Mouse (Mus musculus) liver, embryonic 12.5 days (tissue): ENCODE results near the gene Sox30. TPM values are rescaled to one million over a fixed set of nuclear protein-coding genes. Genes with fewer than 3 reads are reported as not detected.

Experiments used
- ATAC-seq: fragments of 200-750 bp; cut with Nextera tagmentation; 2 replicates; pipeline ENCODE4 v1.8.0; 2017; ENCODE audit warnings: moderate number of reproducible peaks, mild to moderate bottlenecking, moderate library complexity
- H3K27ac ChIP-seq: fragments of 300-500 bp; sonication (generic); 2 replicates; pipeline ENCODE4 v1.5.1; 2016; ENCODE audit warnings: mild to moderate bottlenecking
- H3K27me3 ChIP-seq: fragments of 300-500 bp; sonication (generic); replicated peaks from 2 replicates; pipeline ENCODE4 v1.6.1; 2016; ENCODE audit warnings: mild to moderate bottlenecking, moderate library complexity
- H3K36me3 ChIP-seq: fragments of 300-500 bp; sonication (generic); 2 replicates; pipeline ENCODE4 v1.6.1; 2016; ENCODE audit warnings: mild to moderate bottlenecking, moderate library complexity
- H3K4me1 ChIP-seq: fragments of 300-500 bp; sonication (generic); 2 replicates; pipeline ENCODE4 v1.6.1; 2016
- H3K4me2 ChIP-seq: fragments of 300-500 bp; sonication (generic); 2 replicates; pipeline ENCODE4 v1.6.1; 2016; ENCODE audit warnings: mild to moderate bottlenecking, moderate library complexity
- H3K4me3 ChIP-seq: fragments of 300-500 bp; sonication (generic); 2 replicates; pipeline ENCODE4 v1.5.1; 2016; ENCODE audit warnings: mild to moderate bottlenecking, moderate library complexity
- H3K9ac ChIP-seq: fragments of 300-500 bp; sonication (generic); 2 replicates; pipeline ENCODE4 v1.6.1; 2016; ENCODE audit warnings: mild to moderate bottlenecking, moderate library complexity
- H3K9me3 ChIP-seq: fragments of 300-500 bp; sonication (generic); replicated peaks from 2 replicates; pipeline ENCODE4 v1.6.1; 2016; ENCODE audit warnings: mild to moderate bottlenecking, moderate library complexity
- WGBS: fragments of 180-500 bp; shearing (Covaris S2); methylation state at CpG from one replicate; pipeline ENCODE4 v1.1.7; 2016; ENCODE audit not compliant: insufficient replicate concordance; 5-methylcytosine and 5-hydroxymethylcytosine counted together
- polyA plus RNA-seq: library from polyadenylated mRNA; unstranded; fragments of >200 nt; fragmentation: Nextera tagmentation; extraction: Ambion mirVana; gene quantifications from 2 replicates; pipeline ENCODE4 v1.2.1, GENCODE M21; 2016

Sox30 gene
- 0.06 TPM in 2 replicates for polyA plus RNA-seq

DNA sequence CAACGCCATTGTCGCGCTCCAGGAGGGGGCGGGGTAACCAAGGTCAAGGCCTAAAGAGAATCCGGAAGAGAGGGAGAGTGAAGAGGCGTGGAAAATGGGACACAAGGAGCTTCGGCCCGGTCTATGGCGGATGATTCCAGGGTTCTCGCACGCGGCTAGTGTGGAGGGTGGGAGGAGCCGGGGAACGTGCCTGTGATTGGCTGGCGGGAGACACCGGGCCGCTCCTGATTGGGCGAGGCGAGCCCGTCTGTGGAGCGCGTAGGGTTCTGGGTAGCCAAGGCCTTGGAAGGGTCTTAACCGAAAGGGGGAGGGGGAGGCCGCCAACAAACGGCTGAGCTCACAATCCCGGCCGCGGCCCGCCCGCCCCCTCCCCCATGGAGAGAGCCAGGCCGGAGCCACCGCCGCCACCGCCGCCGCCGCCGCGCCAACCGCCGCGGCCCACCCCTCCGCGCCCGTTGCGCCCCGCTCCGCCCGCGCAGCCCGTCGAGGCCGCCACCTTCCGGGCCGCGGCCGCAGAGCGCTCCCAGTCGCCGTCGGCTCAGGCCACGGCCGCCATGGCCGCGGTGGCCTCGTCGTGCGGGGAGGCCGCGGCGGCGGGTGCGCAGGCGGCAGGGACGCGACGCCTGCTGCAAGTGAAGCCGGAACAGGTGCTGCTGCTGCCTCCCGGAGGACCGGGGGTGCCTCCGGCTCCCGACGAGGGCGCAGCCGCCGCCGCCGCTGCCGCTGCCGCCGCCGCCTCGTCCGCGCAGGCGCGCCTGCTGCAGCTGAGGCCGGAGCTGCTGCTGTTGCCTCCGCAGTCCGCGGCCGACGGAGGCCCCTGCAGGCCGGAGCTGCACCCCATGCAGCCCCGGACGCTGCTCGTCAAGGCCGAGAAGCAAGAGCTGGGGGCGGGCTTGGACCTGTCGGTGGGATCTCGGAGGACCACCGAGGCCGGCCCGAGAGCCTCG lies at the start of gene Sox30:
TSS of gene Sox30 (plus strand) at position 365 of the 947 bp plus-strand sequence.
- Histone ChIP-seq H3K27ac (0 out of 2 replicates have a peak within 1 kb of the TSS, but pooled peaks have one; percentile 2), H3K27me3 (peaks cover 30% of the 10 kb centered on the region), H3K9me3 (peaks cover 4% of the 10 kb centered on the region), H3K9ac (peak within 1 kb of the TSS; percentile 68), H3K4me2 (peak within 1 kb of the TSS; percentile 79), H3K4me3 (peak within 1 kb of the TSS; percentile 63), H3K4me1 (peaks cover 15% of the 10 kb centered on the region), H3K36me3 (no peaks in the 10 kb centered on the region)
- peak; percentile 61 for ATAC-seq
- 11% methylated on average over 86 of the region's 115 CpGs for WGBS

- H3K27ac ChIP-seq: no peak overlapping the region
- H3K4me3 ChIP-seq: no peak overlapping the region
- 0 out of 2 replicates have a peak, but pooled peaks have one; percentile 32 for ATAC-seq
- 83% methylated on average over 10 of the region's 10 CpGs for WGBS
- no peaks in the 10 kb centered on the region for H3K9me3 ChIP-seq
- no peaks in the 10 kb centered on the region for H3K27me3 ChIP-seq
- H3K4me1 ChIP-seq: no peaks in the 10 kb centered on the region
- H3K4me2 ChIP-seq: no peak overlapping the region
- peaks cover 73% of the 10 kb centered on the region for H3K36me3 ChIP-seq
- H3K9ac ChIP-seq: no peak overlapping the region
Observed at GRCm38 (mm10) chr11:45932771-45933170, 47.3 kb upstream of the Sox30 start.

GRCm38 (mm10) chr11:45937478-45937877 lies 42.6 kb upstream of the Sox30 start:
- peaks cover 61% of the 10 kb centered on the region for H3K36me3 ChIP-seq
- H3K27ac ChIP-seq: no peak overlapping the region
- WGBS: 89% methylated on average over 8 of the region's 8 CpGs
- no peak for ATAC-seq
- H3K9ac ChIP-seq: no peak overlapping the region
- no peak overlapping the region for H3K4me3 ChIP-seq
- no peaks in the 10 kb centered on the region for H3K9me3 ChIP-seq
- peaks cover under 1% of the 10 kb centered on the region; the same call in 1 of the 2 replicates for H3K4me1 ChIP-seq
- no peak overlapping the region for H3K4me2 ChIP-seq
- no peaks in the 10 kb centered on the region for H3K27me3 ChIP-seq

GRCm38 (mm10) chr11:45938917-45939316 lies 41.2 kb upstream of the Sox30 start:
- Histone ChIP-seq H3K9me3 (no peaks in the 10 kb centered on the region), H3K9ac (no peak overlapping the region), H3K36me3 (peaks cover 46% of the 10 kb centered on the region), H3K4me3 (no peak overlapping the region), H3K27ac (no peak overlapping the region), H3K27me3 (no peaks in the 10 kb centered on the region), H3K4me2 (no peak overlapping the region), H3K4me1 (peaks cover 14% of the 10 kb centered on the region)
- ATAC-seq: no peak
- 72% methylated on average over 8 of the region's 8 CpGs for WGBS

DNA sequence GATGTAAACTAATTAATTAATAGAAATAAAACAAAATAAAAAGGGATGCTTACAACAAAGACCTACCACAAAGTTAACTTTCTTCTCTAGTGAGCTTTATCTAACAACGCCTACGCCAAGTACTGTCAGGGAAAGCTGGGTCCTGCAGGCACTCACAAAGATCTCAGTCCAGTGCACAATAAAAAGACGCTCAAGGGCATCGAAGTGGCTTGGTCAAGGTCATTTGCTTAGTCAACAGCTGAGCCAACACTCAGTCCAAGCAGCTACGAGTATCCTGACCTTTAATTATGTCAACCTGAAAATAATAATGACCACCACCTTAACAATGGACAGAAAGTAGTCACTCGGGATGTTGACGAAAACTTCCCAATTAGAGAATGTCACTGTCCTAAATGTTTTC lies 37.8 kb upstream of the Sox30 start:
- Histone ChIP-seq H3K9ac (no peak overlapping the region), H3K27me3 (no peaks in the 10 kb centered on the region), H3K36me3 (peaks cover 14% of the 10 kb centered on the region), H3K27ac (no peak overlapping the region), H3K9me3 (no peaks in the 10 kb centered on the region), H3K4me3 (no peak overlapping the region), H3K4me2 (no peak overlapping the region), H3K4me1 (peaks cover 23% of the 10 kb centered on the region)
- ATAC-seq: no peak
- WGBS: 86% methylated on average over 7 of the region's 7 CpGs

DNA sequence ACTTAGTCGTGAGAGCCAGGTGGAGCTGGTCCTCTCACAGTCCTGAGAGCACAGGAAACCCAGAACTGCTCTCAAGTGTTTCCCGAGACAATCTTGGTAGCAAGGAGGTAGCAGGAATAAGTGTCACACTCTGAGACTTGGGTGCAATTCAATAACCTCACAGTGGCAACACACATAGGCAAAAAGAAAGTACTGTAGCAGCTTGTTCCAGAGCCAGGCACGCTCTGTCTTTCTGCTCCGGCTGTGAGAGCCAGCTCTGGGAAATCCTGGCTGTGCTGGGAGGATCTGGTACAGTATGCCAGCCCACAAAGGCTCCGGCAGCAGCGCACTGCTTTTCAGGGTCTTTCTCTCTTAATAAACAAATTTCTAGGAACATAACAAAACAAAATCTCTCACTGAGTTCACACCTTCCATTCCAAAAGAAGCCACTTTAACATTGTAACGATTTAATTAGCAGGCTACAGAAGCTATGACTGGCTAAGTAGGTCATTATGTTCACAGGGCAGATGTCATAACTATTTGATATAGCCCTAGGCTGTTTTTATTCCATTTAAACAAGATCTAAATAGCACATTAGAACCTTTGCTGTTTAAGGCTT lies 36.9 kb upstream of the Sox30 start:
- Histone ChIP-seq H3K4me2 (peak overlapping the region; percentile 94), H3K27me3 (no peaks in the 10 kb centered on the region), H3K4me1 (peaks cover 23% of the 10 kb centered on the region), H3K36me3 (peaks cover 15% of the 10 kb centered on the region), H3K4me3 (peak overlapping the region; percentile 78), H3K9me3 (no peaks in the 10 kb centered on the region), H3K9ac (peak overlapping the region; percentile 92), H3K27ac (no peak overlapping the region)
- WGBS: 76% methylated on average over 7 of the region's 7 CpGs
- ATAC-seq: no peak

GRCm38 (mm10) chr11:45943891-45944642 lies 36.0 kb upstream of the Sox30 start:
- Histone ChIP-seq H3K4me3 (peak overlapping the region; percentile 78), H3K27me3 (no peaks in the 10 kb centered on the region), H3K9ac (peak overlapping the region; percentile 92), H3K4me1 (peaks cover 23% of the 10 kb centered on the region), H3K27ac (peak overlapping the region; percentile 69), H3K4me2 (peak overlapping the region; percentile 94), H3K9me3 (no peaks in the 10 kb centered on the region), H3K36me3 (peaks cover 23% of the 10 kb centered on the region)
- WGBS: under 1% methylated on average over 49 of the region's 49 CpGs
- peak; percentile 4 for ATAC-seq

GRCm38 (mm10) chr11:45944643-45945156 lies 35.4 kb upstream of the Sox30 start, which contains the start of gene Lsm11:
TSS of gene Lsm11 (minus strand) at chr11:45944935.
- under 1% methylated on average over 54 of the region's 55 CpGs for WGBS
- Histone ChIP-seq H3K4me1 (peaks cover 23% of the 10 kb centered on the region), H3K4me3 (peak within 1 kb of the TSS; percentile 78), H3K4me2 (peak within 1 kb of the TSS; percentile 94), H3K27ac (peak within 1 kb of the TSS; percentile 69), H3K36me3 (peaks cover 27% of the 10 kb centered on the region), H3K9me3 (no peaks in the 10 kb centered on the region), H3K9ac (peak within 1 kb of the TSS; percentile 92), H3K27me3 (no peaks in the 10 kb centered on the region)
- ATAC-seq: peak; percentile 92

DNA sequence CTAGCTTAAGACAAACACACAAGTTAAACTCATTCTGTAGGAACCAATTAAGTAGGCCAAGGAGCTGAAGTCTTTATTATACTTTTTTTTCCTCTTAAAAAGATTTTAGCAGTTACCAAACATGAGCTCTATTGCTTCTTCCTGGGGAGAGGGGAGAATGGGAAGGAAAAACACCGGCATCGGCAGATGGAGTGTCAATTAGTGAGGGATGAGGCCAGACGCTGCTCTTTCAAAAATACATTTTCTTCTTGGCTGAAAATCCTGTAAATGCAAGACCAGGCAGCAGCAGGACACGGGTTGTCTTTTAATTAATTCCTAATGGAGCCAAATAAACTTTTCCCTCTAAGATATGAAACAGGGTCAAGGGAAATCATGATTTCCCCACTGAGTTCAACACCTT lies 33.3 kb upstream of the Sox30 start:
- Histone ChIP-seq H3K9me3 (no peaks in the 10 kb centered on the region), H3K36me3 (peaks cover 41% of the 10 kb centered on the region), H3K27ac (no peak overlapping the region), H3K9ac (no peak overlapping the region), H3K27me3 (no peaks in the 10 kb centered on the region), H3K4me1 (peaks cover 23% of the 10 kb centered on the region), H3K4me2 (no peak overlapping the region), H3K4me3 (no peak overlapping the region)
- ATAC-seq: no peak
- 84% methylated on average over 4 of the region's 4 CpGs for WGBS

DNA sequence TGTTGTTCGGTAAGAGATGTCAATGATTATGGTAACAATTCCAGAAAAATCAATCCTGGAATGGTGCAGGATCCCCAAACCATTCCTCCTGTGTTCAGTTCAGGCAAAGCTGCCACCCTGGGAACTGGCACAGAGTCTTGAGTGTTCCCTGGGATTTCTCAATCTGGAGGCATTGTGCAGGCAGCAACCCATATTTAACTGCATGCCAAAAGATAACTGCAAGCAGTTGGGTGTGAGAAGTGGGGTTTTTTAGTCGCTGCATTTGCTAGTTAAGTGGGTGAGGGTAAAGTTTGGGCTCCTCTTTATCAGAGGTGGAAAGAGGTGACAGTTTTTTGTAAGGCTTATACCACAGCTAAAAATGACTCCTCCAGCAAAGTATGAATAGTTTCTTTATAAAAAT lies 32.6 kb upstream of the Sox30 start:
- no peak overlapping the region for H3K9ac ChIP-seq
- 63% methylated on average over 2 of the region's 2 CpGs for WGBS
- H3K27ac ChIP-seq: no peak overlapping the region
- no peak overlapping the region for H3K4me3 ChIP-seq
- H3K27me3 ChIP-seq: no peaks in the 10 kb centered on the region
- no peaks in the 10 kb centered on the region for H3K9me3 ChIP-seq
- peaks cover 47% of the 10 kb centered on the region for H3K36me3 ChIP-seq
- H3K4me2 ChIP-seq: no peak overlapping the region
- no peak for ATAC-seq
- H3K4me1 ChIP-seq: peaks cover 22% of the 10 kb centered on the region

GRCm38 (mm10) chr11:45955127-45955627 lies 24.9 kb upstream of the Sox30 start, which contains the start of gene Thg1l:
TSS of gene Thg1l (minus strand) at chr11:45955494.
- Histone ChIP-seq H3K4me3 (peak within 1 kb of the TSS; percentile 75), H3K27ac (no peak within 1 kb of the TSS), H3K4me1 (peaks cover 12% of the 10 kb centered on the region), H3K9ac (peak within 1 kb of the TSS; percentile 65), H3K36me3 (peaks cover 31% of the 10 kb centered on the region), H3K4me2 (peak within 1 kb of the TSS; percentile 76), H3K27me3 (no peaks in the 10 kb centered on the region), H3K9me3 (no peaks in the 10 kb centered on the region)
- WGBS: under 1% methylated on average over 32 of the region's 32 CpGs
- peak; percentile 98 for ATAC-seq
